Mouse (Mus musculus) naive thymus-derived CD4-positive, alpha-beta T cell, adult 5 months (primary cell): ENCODE results near the gene Ypel1. TPM values are rescaled to one million over a fixed set of nuclear protein-coding genes. Genes with fewer than 3 reads are reported as not detected.

ENCODE experiments used
- polyA plus RNA-seq: library from polyadenylated mRNA; unstranded; fragments of 100-300 nt; shearing (Covaris generic); gene quantifications from one replicate; pipeline ENCODE4 v1.2.1, GENCODE M21; 2017

Ypel1 gene
- 1.5 TPM for polyA plus RNA-seq

GRCm38 (mm10) chr16:17069511-17070443 is at the start of gene Ypel1:
Gene Ypel1, plus strand, starts transcription at chr16:17069696.

GRCm38 (mm10) chr16:17110771-17111743 is 41.6 kb downstream of the Ypel1 start, which contains the start of gene Ppil2:
Gene Ppil2, minus strand, starts transcription at chr16:17111257.

GRCm38 (mm10) chr16:17124871-17125520 is 55.5 kb downstream of the Ypel1 start, which contains the start of gene 2610318N02Rik:
Gene 2610318N02Rik, minus strand, starts transcription at chr16:17125167.

GRCm38 (mm10) chr16:17132089-17132905 is 62.8 kb downstream of the Ypel1 start, which contains the start of gene Sdf2l1:
Gene Sdf2l1, minus strand, starts transcription at chr16:17132383.

Other genes with a start within 250 kb of the Ypel1 start
- gene Spag6l, start 240.2 kb upstream of the Ypel1 start, polyA plus RNA-seq: not detected
- not detected for gene Igll1, start 205.7 kb upstream of the Ypel1 start, polyA plus RNA-seq
- gene Top3b, start 199.0 kb upstream of the Ypel1 start, polyA plus RNA-seq: 68.3 TPM
- not detected for gene Vpreb1, start 198.9 kb upstream of the Ypel1 start, polyA plus RNA-seq
- 18.2 TPM for gene Ppm1f, start 173.2 kb upstream of the Ypel1 start, polyA plus RNA-seq
- gene Mapk1, start 86.3 kb upstream of the Ypel1 start, polyA plus RNA-seq: 171 TPM
- gene Ppil2, start 41.6 kb downstream of the Ypel1 start, polyA plus RNA-seq: 185 TPM
- gene 2610318N02Rik, start 55.5 kb downstream of the Ypel1 start, polyA plus RNA-seq: 1.5 TPM
- gene Sdf2l1, start 62.7 kb downstream of the Ypel1 start, polyA plus RNA-seq: 16.5 TPM
- 3.6 TPM for gene Ydjc, start 74.9 kb downstream of the Ypel1 start, polyA plus RNA-seq
- 0.97 TPM for gene Ccdc116, start 77.5 kb downstream of the Ypel1 start, polyA plus RNA-seq
- gene Ube2l3, start 133.0 kb downstream of the Ypel1 start, polyA plus RNA-seq: 196 TPM
- gene Rimbp3, start 138.9 kb downstream of the Ypel1 start, polyA plus RNA-seq: not detected
- gene Hic2, start 163.9 kb downstream of the Ypel1 start, polyA plus RNA-seq: 5.5 TPM
- gene Tmem191c, start 206.4 kb downstream of the Ypel1 start, polyA plus RNA-seq: 108 TPM